Mouse (Mus musculus): ENCODE results near the gene Celsr1. TPM values are rescaled to one million over a fixed set of nuclear protein-coding genes. Genes with fewer than 3 reads are reported as not detected.
A peak's percentile ranks its signal among the peaks of the same experiment; 100 is the strongest.

Celsr1 gene
- polyA plus RNA-seq, 1 experiment from 2014 or later: 1.9 TPM

GRCm38 (mm10) chr15:86020008-86020407 is 13.6 kb downstream of the Celsr1 start:
- Histone ChIP-seq H3K27ac (replicated peaks; ENCODE audit: low read depth, low read length) (no peak overlapping the region), H3K9ac (ENCODE audit: low read length) (no peak overlapping the region), H3K36me3 (ENCODE audit: control insufficient read depth, insufficient read depth, low read length) (no peaks in the 10 kb centered on the region), H3K27me3 (ENCODE audit: control insufficient read depth, insufficient read depth, low read length) (no peaks in the 10 kb centered on the region), H3K4me3 (ENCODE audit: low read depth, low read length) (no peak overlapping the region), H3K9me3 (ENCODE audit: control insufficient read depth, low read length) (no peaks in the 10 kb centered on the region), H3K4me2 (ENCODE audit: low read depth, severe bottlenecking) (no peak overlapping the region), H3K4me1 (ENCODE audit: control insufficient read depth, insufficient read depth, low read length) (no peaks in the 10 kb centered on the region)
- DNase-seq (ENCODE audit: low spot score) (no peak), ATAC-seq (ENCODE audit: insufficient number of reproducible peaks, low FRiP score, low TSS enrichment, low read depth) (no peak)
- 81% methylated on average over 8 of the region's 8 CpGs for WGBS

DNA sequence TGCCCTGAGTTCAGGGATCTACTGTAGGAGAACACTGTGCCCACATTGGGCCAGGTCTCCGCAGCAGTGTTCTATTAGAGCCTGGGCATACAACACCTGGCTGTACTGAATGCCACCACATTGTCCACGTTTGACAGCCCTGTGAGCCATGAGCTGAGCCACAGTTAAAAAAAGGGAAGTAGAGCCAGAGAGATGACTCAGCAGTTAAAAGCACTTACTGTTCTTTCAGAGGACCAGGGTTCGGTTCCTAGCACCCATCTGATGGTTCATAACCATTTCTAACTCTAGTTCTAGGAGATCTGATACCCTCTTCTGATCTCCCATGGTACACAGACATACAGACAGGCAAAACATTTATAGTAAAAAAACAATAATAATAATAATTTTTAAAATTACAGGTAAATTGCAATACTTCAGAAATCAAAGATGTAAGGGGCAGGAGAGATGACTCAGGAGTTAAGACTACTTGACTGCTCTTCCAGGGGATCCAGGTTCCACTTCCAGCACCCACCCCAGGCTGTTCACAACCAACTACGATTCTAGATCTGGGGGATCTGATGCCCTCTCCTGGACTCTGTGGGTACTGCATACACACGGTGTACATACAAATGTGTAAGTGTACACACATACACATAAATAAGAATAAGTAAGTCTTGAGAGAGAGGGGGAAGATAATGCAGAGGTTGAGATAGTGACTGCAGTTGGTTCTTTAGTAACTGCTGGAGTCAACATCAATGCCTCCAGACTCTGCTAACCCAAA is 14.6 kb downstream of the Celsr1 start:
- Histone ChIP-seq H3K36me3 (ENCODE audit: control insufficient read depth, insufficient read depth, low read length) (no peaks in the 10 kb centered on the region), H3K27ac (replicated peaks; ENCODE audit: low read depth, low read length) (no peak overlapping the region), H3K27me3 (ENCODE audit: control insufficient read depth, insufficient read depth, low read length) (no peaks in the 10 kb centered on the region), H3K4me3 (ENCODE audit: low read depth, low read length) (no peak overlapping the region), H3K4me1 (ENCODE audit: control insufficient read depth, insufficient read depth, low read length) (no peaks in the 10 kb centered on the region), H3K4me2 (ENCODE audit: low read depth, severe bottlenecking) (no peak overlapping the region), H3K9ac (ENCODE audit: low read length) (no peak overlapping the region), H3K9me3 (ENCODE audit: control insufficient read depth, low read length) (no peaks in the 10 kb centered on the region)
- DNase-seq (ENCODE audit: low spot score): no peak
- WGBS: 91% methylated on average over 5 of the region's 5 CpGs
- ATAC-seq (ENCODE audit: insufficient number of reproducible peaks, low FRiP score, low TSS enrichment, low read depth): no peak

DNA sequence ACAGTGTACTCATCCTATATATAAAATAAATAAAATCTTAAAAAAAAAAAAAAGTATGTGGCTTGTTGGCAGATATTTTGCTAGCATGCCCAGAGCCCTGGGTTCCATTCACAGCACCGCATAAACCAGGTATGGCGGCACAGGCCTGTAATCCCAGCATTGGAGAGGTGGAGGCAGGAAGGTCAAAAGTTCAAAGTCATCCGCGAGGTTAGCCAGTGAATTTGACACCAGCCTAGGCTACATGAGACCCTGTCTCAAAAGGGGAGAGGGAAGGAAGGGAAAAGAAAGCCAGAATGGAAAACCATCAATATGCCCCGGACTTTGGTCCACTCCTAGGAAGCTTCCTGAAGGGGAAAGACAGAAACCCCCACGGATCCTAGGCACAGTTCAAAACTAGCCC is 16.2 kb downstream of the Celsr1 start:
- Histone ChIP-seq H3K9ac (ENCODE audit: low read length) (no peak overlapping the region), H3K27me3 (ENCODE audit: control insufficient read depth, insufficient read depth, low read length) (no peaks in the 10 kb centered on the region), H3K36me3 (ENCODE audit: control insufficient read depth, insufficient read depth, low read length) (no peaks in the 10 kb centered on the region), H3K9me3 (ENCODE audit: control insufficient read depth, low read length) (no peaks in the 10 kb centered on the region), H3K4me2 (ENCODE audit: low read depth, severe bottlenecking) (no peak overlapping the region), H3K4me3 (ENCODE audit: low read depth, low read length) (no peak overlapping the region), H3K4me1 (ENCODE audit: control insufficient read depth, insufficient read depth, low read length) (no peaks in the 10 kb centered on the region), H3K27ac (replicated peaks; ENCODE audit: low read depth, low read length) (no peak overlapping the region)
- ATAC-seq (ENCODE audit: insufficient number of reproducible peaks, low FRiP score, low TSS enrichment, low read depth): no peak
- DNase-seq (ENCODE audit: low spot score): no peak
- 84% methylated on average over 6 of the region's 6 CpGs for WGBS

DNA sequence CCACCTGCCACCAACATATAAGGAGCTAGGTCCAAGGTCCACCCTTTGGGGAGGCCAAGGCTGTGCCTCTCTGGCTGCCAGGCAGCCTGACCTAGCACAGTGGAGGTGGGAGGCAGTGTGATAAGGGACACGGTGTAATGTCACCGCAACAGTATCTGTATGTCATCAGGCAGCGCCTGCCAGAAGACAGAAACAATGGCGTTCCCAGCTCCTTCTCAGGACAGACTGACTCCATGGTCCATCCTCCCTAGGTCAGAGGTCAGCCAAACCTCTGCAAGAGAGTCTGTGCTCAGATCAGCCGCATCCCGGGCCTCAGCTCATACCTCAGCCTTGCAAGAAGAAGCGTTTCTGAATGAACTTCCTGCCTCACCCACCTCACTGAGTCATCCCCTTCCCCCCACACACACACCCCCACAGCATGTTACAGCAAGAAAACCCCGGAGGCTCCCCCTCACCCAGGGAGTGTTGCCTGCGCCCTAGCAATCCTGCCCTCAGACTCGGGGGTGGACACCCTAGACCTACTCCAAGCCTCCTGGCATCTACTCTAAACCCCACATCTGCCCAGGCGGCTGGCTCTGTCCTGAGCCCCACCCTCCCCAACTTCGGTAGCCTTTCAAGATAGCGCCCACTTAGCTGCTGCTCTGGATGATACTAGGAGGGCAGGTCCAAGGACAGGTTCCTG is 17.6 kb downstream of the Celsr1 start:
- 68% methylated on average over 13 of the region's 13 CpGs for WGBS
- Histone ChIP-seq H3K9ac (ENCODE audit: low read length) (no peak overlapping the region; the same call in 1 of the 2 replicates), H3K9me3 (ENCODE audit: control insufficient read depth, low read length) (no peaks in the 10 kb centered on the region), H3K27ac (replicated peaks; ENCODE audit: low read depth, low read length) (no peak overlapping the region), H3K4me2 (ENCODE audit: low read depth, severe bottlenecking) (no peak overlapping the region), H3K4me1 (ENCODE audit: control insufficient read depth, insufficient read depth, low read length) (no peaks in the 10 kb centered on the region), H3K36me3 (ENCODE audit: control insufficient read depth, insufficient read depth, low read length) (no peaks in the 10 kb centered on the region), H3K4me3 (ENCODE audit: low read depth, low read length) (no peak overlapping the region), H3K27me3 (ENCODE audit: control insufficient read depth, insufficient read depth, low read length) (no peaks in the 10 kb centered on the region)
- ATAC-seq (ENCODE audit: insufficient number of reproducible peaks, low FRiP score, low TSS enrichment, low read depth) (no peak), DNase-seq (ENCODE audit: low spot score) (no peak)

DNA sequence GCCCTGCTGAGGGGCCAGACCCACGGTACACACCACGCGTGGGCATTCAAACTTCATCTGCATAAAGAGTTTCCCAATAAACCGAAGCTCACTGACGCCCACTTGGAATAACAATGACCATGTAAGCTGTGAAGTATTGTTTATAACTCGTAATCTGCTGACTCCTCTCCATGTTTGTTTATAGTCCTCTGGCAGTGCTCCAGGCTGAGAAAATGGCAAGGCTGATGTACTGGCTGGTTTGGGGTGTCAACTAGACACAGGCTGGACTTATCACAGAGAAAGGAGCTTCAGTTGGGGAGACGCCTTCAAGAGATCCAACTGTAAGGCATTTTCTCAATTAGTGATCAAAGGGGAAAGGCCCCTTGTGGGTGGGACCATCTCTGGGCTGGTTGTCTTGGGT is 18.6 kb downstream of the Celsr1 start:
- Histone ChIP-seq H3K4me1 (ENCODE audit: control insufficient read depth, insufficient read depth, low read length) (no peaks in the 10 kb centered on the region), H3K4me3 (ENCODE audit: low read depth, low read length) (no peak overlapping the region), H3K9me3 (ENCODE audit: control insufficient read depth, low read length) (no peaks in the 10 kb centered on the region), H3K36me3 (ENCODE audit: control insufficient read depth, insufficient read depth, low read length) (no peaks in the 10 kb centered on the region), H3K27ac (replicated peaks; ENCODE audit: low read depth, low read length) (no peak overlapping the region), H3K4me2 (ENCODE audit: low read depth, severe bottlenecking) (no peak overlapping the region), H3K9ac (ENCODE audit: low read length) (no peak overlapping the region), H3K27me3 (ENCODE audit: control insufficient read depth, insufficient read depth, low read length) (no peaks in the 10 kb centered on the region)
- WGBS: 87% methylated on average over 7 of the region's 7 CpGs
- ATAC-seq (ENCODE audit: insufficient number of reproducible peaks, low FRiP score, low TSS enrichment, low read depth) (no peak), DNase-seq (ENCODE audit: low spot score) (no peak)

DNA sequence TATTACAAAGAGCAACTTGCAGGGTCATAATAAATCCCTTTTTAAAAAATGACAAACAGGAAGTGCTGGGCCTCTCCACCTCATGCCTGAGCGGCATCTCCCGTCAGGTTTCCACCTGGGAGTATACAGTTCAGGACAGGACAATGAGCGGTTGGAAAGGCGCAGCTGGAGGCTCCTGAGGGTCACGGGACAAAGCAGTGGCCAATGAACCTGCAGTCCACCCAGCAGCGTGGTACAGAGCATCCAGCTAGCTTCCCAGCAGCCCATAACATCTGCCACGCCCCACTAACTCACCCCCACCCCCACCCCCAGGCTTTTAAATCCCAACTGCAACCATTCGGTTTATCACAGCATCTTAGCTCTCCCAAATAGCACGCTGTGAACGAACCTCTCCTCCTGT is 19.9 kb downstream of the Celsr1 start:
- no peaks in the 10 kb centered on the region for H3K4me1 ChIP-seq (ENCODE audit: control insufficient read depth, insufficient read depth, low read length)
- no peaks in the 10 kb centered on the region for H3K27me3 ChIP-seq (ENCODE audit: control insufficient read depth, insufficient read depth, low read length)
- H3K4me3 ChIP-seq (ENCODE audit: low read depth, low read length): no peak overlapping the region
- ATAC-seq (ENCODE audit: insufficient number of reproducible peaks, low FRiP score, low TSS enrichment, low read depth): no peak
- H3K4me2 ChIP-seq (ENCODE audit: low read depth, severe bottlenecking): no peak overlapping the region
- no peak overlapping the region for H3K9ac ChIP-seq (ENCODE audit: low read length)
- no peak overlapping the region for H3K27ac ChIP-seq (replicated peaks; ENCODE audit: low read depth, low read length)
- DNase-seq (ENCODE audit: low spot score): no peak
- WGBS: 64% methylated on average over 10 of the region's 10 CpGs
- H3K36me3 ChIP-seq (ENCODE audit: control insufficient read depth, insufficient read depth, low read length): no peaks in the 10 kb centered on the region
- no peaks in the 10 kb centered on the region for H3K9me3 ChIP-seq (ENCODE audit: control insufficient read depth, low read length)

DNA sequence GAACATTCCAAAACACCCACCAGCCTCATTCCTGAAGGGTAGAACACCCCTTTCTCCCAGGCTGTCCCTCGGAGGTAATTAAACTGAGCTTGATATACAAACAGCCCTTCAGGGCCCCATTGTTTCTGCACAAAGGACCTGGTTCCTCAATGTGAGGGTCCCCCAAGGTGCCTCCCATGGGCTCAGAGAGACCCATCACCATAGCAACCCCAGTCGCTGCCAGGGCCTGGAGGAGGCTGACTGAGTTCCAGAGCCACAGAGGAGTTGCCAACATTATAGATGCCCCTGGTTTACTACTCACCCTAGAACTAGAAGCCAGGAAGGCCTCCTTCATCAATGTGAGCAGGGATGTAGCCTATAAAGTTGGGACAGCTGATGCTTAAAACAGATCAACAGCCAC is 20.4 kb downstream of the Celsr1 start:
- Histone ChIP-seq H3K27ac (replicated peaks; ENCODE audit: low read depth, low read length) (no peak overlapping the region), H3K9me3 (ENCODE audit: control insufficient read depth, low read length) (no peaks in the 10 kb centered on the region), H3K9ac (ENCODE audit: low read length) (no peak overlapping the region), H3K4me2 (ENCODE audit: low read depth, severe bottlenecking) (no peak overlapping the region), H3K27me3 (ENCODE audit: control insufficient read depth, insufficient read depth, low read length) (no peaks in the 10 kb centered on the region), H3K4me1 (ENCODE audit: control insufficient read depth, insufficient read depth, low read length) (no peaks in the 10 kb centered on the region), H3K4me3 (ENCODE audit: low read depth, low read length) (no peak overlapping the region), H3K36me3 (ENCODE audit: control insufficient read depth, insufficient read depth, low read length) (no peaks in the 10 kb centered on the region)
- WGBS: 55% methylated on average over 2 of the region's 2 CpGs
- no peak for ATAC-seq (ENCODE audit: insufficient number of reproducible peaks, low FRiP score, low TSS enrichment, low read depth)
- DNase-seq (ENCODE audit: low spot score): no peak

GRCm38 (mm10) chr15:86007690-86008121 is 25.9 kb downstream of the Celsr1 start:
- H3K27ac ChIP-seq (replicated peaks; ENCODE audit: low read depth, low read length): no peak overlapping the region
- no peak overlapping the region for H3K4me3 ChIP-seq (ENCODE audit: low read depth, low read length)
- H3K4me1 ChIP-seq (ENCODE audit: control insufficient read depth, insufficient read depth, low read length): peaks cover 12% of the 10 kb centered on the region
- 0 out of 2 replicates have a peak, but pooled peaks have one; percentile 51 for ATAC-seq (ENCODE audit: insufficient number of reproducible peaks, low FRiP score, low TSS enrichment, low read depth)
- no peaks in the 10 kb centered on the region for H3K9me3 ChIP-seq (ENCODE audit: control insufficient read depth, low read length)
- 9% methylated on average over 6 of the region's 6 CpGs for WGBS
- H3K27me3 ChIP-seq (ENCODE audit: control insufficient read depth, insufficient read depth, low read length): no peaks in the 10 kb centered on the region
- DNase-seq (ENCODE audit: low spot score): peak; percentile 60
- H3K4me2 ChIP-seq (ENCODE audit: low read depth, severe bottlenecking): no peak overlapping the region
- no peak overlapping the region for H3K9ac ChIP-seq (ENCODE audit: low read length)
- H3K36me3 ChIP-seq (ENCODE audit: control insufficient read depth, insufficient read depth, low read length): no peaks in the 10 kb centered on the region
